Mouse (Mus musculus): ENCODE measurements around the gene Hpn.

DNA sequence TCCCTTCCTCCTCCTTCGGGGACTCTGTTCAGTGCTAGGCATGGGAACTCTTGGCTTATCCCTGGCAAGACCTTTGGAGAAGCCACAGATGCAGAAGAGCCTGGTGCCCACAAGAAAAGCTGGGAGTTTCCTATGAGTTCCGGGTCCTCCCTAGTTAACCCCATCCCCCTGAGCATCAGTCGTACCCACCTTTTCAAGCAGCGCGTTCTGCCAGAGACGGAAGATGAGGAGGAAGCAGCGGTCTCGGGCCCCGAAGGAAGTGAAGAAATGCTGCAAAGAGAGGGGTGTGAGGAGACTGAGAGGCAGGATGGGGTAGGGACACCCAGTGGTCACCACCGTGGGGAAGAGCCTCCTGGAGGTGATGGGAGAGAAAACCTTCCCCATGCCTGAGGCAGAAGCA lies 25.9 kb upstream of the Hpn start:
- TF ChIP-seq CTCF (IDR thresholded peaks at IDR 0.05; ENCODE audit: borderline replicate concordance, extremely low read depth, insufficient read depth, insufficient read length) (no peak), POLR2A (IDR thresholded peaks at IDR 0.05; ENCODE audit: borderline replicate concordance, extremely low read depth, insufficient read depth, insufficient read length, poor library complexity, severe bottlenecking) (no peak)

Data from brain, embryonic 14.5 days (tissue).